Mouse (Mus musculus): ENCODE measurements around the gene Scaf4.
A peak's percentile ranks its signal among the peaks of the same experiment; 100 is the strongest.

The Scaf4 gene

GRCm38 (mm10) chr16:90283905-90284891 is at the start of gene Scaf4:
TSS of gene Scaf4 (minus strand) at chr16:90284503.
- DNase-seq (ENCODE audit: low read depth, low spot score), result peak; percentile 89

- DNase-seq (ENCODE audit: low read depth, low spot score), result no peak
These were observed 48.2 kb upstream of the Scaf4 start for GRCm38 (mm10) chr16:90332553-90332952.

GRCm38 (mm10) chr16:90330979-90331378 is 46.7 kb upstream of the Scaf4 start:
- no peak for DNase-seq (ENCODE audit: low read depth, low spot score)

GRCm38 (mm10) chr16:90329511-90329910 is 45.2 kb upstream of the Scaf4 start:
- DNase-seq (ENCODE audit: low read depth, low spot score), result no peak

- DNase-seq (ENCODE audit: low read depth, low spot score), result peak; percentile 41
These were observed 38.7 kb upstream of the Scaf4 start for GRCm38 (mm10) chr16:90322850-90323528.

GRCm38 (mm10) chr16:90319321-90319720 is 35.0 kb upstream of the Scaf4 start:
- DNase-seq (ENCODE audit: low read depth, low spot score), result no peak

GRCm38 (mm10) chr16:90318372-90318926 is 34.1 kb upstream of the Scaf4 start:
- DNase-seq (ENCODE audit: low read depth, low spot score), result no peak

GRCm38 (mm10) chr16:90317777-90318176 is 33.5 kb upstream of the Scaf4 start:
- no peak for DNase-seq (ENCODE audit: low read depth, low spot score)

GRCm38 (mm10) chr16:90315881-90316280 is 31.6 kb upstream of the Scaf4 start:
- no peak for DNase-seq (ENCODE audit: low read depth, low spot score)

- DNase-seq (ENCODE audit: low read depth, low spot score), result peak; percentile 8
These were observed 28.3 kb upstream of the Scaf4 start for GRCm38 (mm10) chr16:90312449-90313082.

- no peak for DNase-seq (ENCODE audit: low read depth, low spot score)
These were observed 26.3 kb upstream of the Scaf4 start for GRCm38 (mm10) chr16:90310488-90311135.

GRCm38 (mm10) chr16:90309784-90310183 is 25.5 kb upstream of the Scaf4 start:
- no peak for DNase-seq (ENCODE audit: low read depth, low spot score)

GRCm38 (mm10) chr16:90303988-90304299 is 19.6 kb upstream of the Scaf4 start:
- DNase-seq (ENCODE audit: low read depth, low spot score), result no peak

GRCm38 (mm10) chr16:90303286-90303987 is 19.1 kb upstream of the Scaf4 start:
- DNase-seq (ENCODE audit: low read depth, low spot score), result no peak

GRCm38 (mm10) chr16:90301706-90302105 is 17.4 kb upstream of the Scaf4 start:
- no peak for DNase-seq (ENCODE audit: low read depth, low spot score)

GRCm38 (mm10) chr16:90300896-90301295 is 16.6 kb upstream of the Scaf4 start:
- DNase-seq (ENCODE audit: low read depth, low spot score), result no peak

GRCm38 (mm10) chr16:90299591-90299990 is 15.3 kb upstream of the Scaf4 start:
- no peak for DNase-seq (ENCODE audit: low read depth, low spot score)

GRCm38 (mm10) chr16:90298426-90299300 is 14.4 kb upstream of the Scaf4 start:
- no peak for DNase-seq (ENCODE audit: low read depth, low spot score)

- no peak for DNase-seq (ENCODE audit: low read depth, low spot score)
These were observed 13.4 kb upstream of the Scaf4 start for GRCm38 (mm10) chr16:90297479-90298425.

Data from retina, adult 2 months (tissue).